Mouse (Mus musculus) activated CD4-positive, CD25-positive, alpha-beta regulatory T cell, adult 4 months (primary cell): ENCODE data around the gene Cyp4f40. TPM values are rescaled to one million over a fixed set of nuclear protein-coding genes. Genes with fewer than 3 reads are reported as not detected.
A peak's percentile ranks its signal among the peaks of the same experiment; 100 is the strongest.
"Not testable (repeated sequence)": the region's sequence is repeated elsewhere in the genome, so short reads cannot be mapped to it uniquely, and the experiment has no call there.

Experiments
- ATAC-seq: one replicate; pipeline ENCODE4 v1.8.0; 2017
- polyA plus RNA-seq, 2 experiments: library from polyadenylated mRNA; unstranded; fragments of 100-300 nt; shearing (Covaris generic); gene quantifications; one replicate each; pipeline ENCODE4 v1.2.1; 2017

The Cyp4f40 gene
- not detected for polyA plus RNA-seq

DNA sequence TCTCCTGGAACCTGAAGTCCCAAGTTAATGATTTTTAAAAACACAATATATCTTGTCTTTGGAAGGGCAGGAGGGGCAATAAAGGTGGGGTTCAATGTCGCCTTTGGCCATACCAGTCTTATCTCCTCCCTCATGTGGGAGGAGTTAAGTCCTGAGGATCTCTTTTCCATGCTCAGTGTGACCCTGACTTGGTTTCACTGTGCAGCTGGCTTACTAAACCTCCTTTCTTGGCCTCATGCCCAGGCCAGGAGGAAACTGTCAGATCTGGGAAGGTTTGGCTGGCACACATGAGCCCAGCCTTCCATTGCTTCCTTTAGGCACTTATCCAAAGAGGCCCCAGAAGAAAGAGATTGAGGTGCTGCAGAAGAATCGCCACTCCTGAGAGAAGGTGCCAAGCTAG lies at the start of gene Cyp4f40:
Gene Cyp4f40 (plus strand): TSS at position 189 of the 400 bp plus-strand sequence.
- ATAC-seq = no peak

DNA sequence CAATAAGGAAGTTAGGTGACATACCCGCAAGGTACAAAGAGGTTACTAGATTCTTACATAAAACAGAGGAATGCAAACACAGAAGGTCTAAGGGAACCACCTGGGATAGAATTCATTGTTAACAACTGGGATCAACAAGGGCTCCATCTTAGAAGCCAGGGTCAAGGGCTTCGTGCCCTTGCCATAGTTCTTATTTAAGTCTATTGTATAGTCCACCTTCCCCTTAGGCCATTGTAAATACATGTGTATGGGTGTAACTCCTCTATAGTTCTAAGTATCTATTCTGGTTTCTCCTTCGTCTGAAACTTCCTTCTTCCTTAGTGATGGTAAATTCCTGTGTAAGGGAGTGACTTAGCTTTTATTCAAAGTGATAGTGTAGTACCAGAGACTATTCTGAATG lies 48.5 kb upstream of the Cyp4f40 start:
- not testable (repeated sequence) for ATAC-seq

DNA sequence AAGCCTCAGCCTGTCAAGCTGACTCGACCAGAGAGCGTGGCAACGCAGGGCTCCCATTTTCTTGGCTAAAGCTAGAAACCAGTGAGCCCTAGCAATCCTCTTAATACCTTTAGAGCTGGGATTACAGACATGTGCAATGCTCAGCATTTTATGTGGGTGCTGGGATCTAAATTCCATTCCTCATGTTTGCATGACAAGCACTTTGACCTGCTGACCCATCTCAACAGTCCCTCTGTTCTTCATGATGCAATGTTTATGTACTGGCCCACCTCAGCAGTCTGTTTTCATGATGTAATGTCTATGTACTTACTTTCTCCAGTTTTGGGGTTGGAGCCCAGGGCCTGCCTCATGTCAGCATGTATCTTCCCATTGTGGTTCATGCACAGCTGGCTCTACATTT lies 47.8 kb upstream of the Cyp4f40 start:
- ATAC-seq = no peak

- no peak for ATAC-seq
These were observed 46.3 kb upstream of the Cyp4f40 start for GRCm38 (mm10) chr17:32612417-32612816.

- ATAC-seq = no peak
These were observed 41.4 kb upstream of the Cyp4f40 start for GRCm38 (mm10) chr17:32617252-32617651.

DNA sequence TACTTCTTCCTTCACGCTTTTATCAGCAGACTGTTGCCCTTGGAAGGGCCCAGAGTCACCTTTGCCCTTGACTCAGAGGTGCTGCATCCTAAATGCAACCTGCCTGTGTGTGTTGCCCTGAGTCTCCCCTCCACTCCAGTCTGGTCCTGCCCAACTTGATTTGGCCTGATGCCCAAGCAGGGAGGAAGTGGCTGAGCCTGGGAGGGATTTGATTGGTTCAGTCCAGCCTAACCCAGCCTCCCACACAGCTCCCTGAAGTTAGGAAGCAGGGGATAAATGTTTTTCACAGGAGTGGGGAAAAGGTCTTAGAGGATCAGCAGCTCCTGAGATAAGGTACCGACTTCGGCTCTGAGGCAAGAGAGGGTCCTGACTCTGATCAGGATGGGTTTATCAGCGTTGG lies 37.7 kb upstream of the Cyp4f40 start, which contains the start of gene Cyp4f37:
Gene Cyp4f37 (plus strand): TSS at position 292 of the 400 bp plus-strand sequence.
- ATAC-seq = not testable (repeated sequence)

GRCm38 (mm10) chr17:32629726-32630125 lies 29.0 kb upstream of the Cyp4f40 start:
- ATAC-seq = not testable (repeated sequence)

DNA sequence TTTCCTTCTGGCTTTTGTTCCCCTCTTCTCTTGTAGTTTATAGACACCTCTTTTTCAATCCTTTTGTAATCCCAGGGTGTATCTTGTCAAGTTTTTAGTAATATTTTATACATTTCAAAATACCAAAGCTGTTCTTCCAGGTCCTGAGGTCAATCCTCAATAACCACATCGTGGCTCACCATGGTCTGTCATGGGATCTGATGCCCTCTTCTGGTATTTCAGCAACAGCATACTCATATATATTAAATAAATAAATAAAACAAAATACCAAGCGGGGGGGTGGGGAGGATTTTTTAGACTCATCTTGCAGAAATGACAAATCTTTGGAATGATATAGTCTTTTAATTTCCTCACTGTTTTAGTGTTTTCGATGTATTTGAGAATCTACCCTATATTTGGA lies 26.8 kb upstream of the Cyp4f40 start:
- no peak for ATAC-seq

GRCm38 (mm10) chr17:32634242-32634971 lies 24.3 kb upstream of the Cyp4f40 start:
- ATAC-seq = not testable (repeated sequence)

- peak; percentile 86 for ATAC-seq
These were observed 23.8 kb upstream of the Cyp4f40 start for GRCm38 (mm10) chr17:32634972-32635314.

GRCm38 (mm10) chr17:32636341-32636740 lies 22.4 kb upstream of the Cyp4f40 start:
- ATAC-seq = no peak

GRCm38 (mm10) chr17:32637151-32637550 lies 21.5 kb upstream of the Cyp4f40 start:
- ATAC-seq = no peak

DNA sequence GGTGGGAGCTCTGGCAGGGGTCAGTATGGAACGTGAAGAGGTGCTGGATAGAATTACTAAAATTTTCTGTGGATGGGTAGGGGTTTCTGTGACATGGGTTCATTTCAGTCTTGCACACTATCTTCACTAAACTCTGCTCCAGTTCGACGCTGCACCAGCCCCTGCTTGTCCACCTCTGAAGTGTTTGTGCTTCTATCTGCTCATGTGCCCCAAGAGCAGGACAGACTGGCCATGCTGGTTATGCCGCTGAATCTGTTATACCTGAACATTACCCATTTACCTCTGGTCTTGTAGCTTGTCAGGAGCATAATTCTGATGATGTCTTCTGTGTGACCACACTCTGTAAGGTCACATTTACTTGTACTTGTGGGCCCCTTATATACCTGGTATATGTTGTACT lies 12.1 kb upstream of the Cyp4f40 start:
- ATAC-seq = no peak

DNA sequence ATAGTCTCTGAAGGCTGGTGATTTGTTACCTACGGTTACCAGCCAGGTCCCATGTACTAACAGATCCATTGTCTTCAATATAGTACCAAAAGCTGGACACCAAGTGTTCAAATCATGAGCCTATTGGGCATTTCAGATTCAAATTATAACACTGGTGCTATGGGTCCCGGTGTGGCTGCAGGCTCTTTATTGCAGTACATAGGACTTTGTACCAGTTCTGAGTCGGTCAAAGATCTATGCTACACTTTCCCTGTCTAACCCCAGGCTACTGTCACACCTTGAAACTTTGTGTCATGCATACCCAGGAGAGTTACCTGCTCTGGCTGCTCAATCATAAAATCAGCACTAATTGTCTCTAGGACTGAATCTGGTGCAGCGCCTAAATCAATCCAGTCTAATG lies 4.8 kb upstream of the Cyp4f40 start:
- ATAC-seq = no peak

GRCm38 (mm10) chr17:32657041-32657440 lies 1.7 kb upstream of the Cyp4f40 start:
- no peak for ATAC-seq

DNA sequence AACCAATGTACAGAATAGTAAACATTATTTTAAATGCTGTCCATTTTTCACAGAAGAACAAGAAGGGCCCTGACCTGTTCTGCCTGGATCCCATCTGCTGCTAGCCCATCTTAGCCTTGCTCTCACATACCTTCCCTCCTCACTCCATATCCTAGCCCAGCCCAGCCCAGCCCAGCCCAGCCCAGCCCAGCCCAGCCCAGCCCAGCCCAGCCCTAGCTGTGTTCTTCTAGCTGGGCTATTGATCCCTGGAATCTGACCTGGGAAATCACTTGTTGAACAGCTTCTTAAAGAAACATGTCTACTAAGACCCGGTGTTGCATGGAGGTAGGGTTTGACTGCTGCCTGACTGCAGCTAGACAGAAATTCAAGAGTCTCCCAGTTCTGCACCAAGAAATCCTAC lies 454 bp upstream of the Cyp4f40 start:
- ATAC-seq = no peak

DNA sequence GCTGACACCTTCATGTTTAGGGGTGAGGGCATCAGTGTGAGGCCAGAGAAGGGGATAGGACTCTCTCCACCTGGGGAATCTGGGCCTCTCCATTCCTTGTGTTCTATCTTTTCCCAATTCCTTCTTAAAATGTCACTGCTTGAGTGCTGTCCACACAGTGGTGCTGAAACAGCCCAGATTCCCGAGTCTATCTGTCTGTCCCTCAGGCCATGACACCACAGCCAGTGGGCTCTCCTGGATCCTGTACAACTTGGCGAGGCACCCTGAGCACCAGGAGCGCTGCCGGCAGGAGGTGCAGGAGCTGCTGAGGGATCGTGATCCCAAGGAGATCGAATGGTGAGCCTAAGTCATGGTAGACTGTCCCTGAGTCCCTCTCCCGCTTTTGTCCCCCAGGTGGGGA lies 15.3 kb downstream of the Cyp4f40 start:
- ATAC-seq = no peak

DNA sequence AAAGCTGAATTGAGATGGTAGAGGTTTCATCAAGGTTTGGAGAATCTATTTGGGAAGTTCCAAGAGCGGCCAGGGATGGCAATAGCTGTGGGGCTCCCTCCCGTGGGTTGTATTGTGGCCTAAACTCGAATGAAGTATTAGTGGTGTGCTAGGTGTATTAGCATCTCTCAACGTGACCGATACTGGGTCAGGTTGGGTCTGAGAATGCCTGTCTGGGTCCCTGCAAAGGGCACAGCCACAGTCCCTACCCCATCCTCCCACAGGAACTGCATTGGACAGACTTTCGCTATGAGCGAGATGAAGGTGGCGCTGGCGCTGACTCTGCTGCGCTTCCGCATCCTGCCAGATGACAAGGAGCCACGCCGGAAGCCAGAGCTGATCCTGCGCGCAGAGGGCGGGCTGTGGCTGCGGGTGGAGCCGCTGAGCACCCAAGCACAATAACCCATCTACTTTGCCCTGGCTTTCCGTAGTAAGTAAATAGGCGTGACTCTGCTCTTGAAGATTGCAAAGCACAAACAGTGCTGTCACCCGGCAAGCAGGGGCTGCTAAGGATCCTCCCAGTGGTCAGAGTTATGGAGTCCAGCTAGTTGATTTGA lies 17.4 kb downstream of the Cyp4f40 start:
- ATAC-seq = peak; percentile 43

GRCm38 (mm10) chr17:32680404-32680803 lies 21.7 kb downstream of the Cyp4f40 start:
- ATAC-seq = no peak

DNA sequence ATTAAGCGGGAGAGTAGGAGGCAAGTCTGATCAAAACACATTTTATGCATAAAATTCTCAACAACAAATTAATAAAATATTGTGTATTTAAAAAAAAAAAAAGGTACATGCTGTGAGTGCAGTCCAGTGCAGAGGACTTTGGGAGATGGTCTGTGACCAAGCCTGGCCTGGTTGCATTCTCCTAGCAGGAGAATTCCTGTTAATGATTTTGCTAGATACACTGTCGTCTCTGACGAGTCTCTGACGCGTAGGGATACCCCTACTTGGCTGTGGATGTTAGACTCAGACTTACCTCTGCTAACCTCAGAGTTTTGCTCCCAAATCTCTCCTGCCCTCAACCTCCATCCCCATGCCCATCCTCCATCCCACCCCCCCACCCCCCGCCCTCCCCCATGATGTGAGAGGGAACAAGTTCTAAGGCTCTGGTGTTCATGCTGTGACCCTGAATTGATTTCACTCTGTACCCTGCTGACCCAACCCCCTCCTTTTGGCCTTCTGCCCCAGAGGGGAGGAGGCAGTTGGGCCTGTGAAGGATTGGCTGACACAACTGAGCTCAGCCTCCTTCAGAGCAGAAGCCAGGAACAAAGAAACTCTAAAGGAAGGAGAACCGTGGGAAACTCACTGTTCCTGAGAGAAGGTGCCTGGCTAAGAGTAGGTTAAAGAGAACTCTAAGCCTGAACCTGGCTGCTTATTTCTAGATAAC lies 26.5 kb downstream of the Cyp4f40 start, which contains the start of gene Cyp4f15:
Gene Cyp4f15 (plus strand): TSS at position 580 of the 703 bp plus-strand sequence.
- ATAC-seq = no peak

DNA sequence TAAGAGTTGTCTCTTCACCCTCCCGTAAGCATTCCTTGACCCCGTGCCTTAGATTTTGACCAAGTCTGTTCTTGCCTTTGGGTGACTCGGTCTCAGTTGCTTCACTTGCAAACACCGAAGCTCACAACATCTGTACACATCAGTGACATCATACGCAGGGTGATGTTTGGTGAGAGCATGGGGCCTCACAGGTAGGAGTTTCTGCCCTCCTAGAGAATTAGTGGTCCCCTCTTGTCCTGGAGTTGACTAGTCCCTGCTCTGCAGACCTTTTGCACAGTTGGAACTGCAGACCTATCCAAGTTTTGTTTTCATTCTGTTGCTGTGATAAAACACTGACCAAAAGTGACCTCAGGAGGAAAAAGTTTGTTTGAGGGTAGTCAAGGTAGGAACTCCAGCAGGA lies 28.0 kb downstream of the Cyp4f40 start:
- ATAC-seq = no peak

DNA sequence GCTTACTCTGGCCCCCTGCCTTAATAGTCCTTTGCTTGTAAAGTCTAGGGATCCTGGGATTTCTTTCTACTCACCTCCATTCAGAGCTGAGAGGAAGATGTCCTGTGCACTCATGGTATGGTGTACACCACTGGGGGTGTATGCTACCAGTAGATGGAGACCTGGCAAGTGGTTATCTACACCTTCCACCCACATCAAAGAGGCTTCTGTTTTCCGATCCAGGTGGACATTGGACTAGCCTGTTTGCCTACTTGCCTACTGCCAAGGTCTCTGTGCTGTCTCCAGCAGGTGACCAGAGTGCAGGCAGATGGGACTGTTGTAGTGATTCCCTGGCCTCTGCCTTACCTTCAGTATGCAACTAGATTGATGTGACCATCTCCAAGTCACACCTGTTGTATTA lies 32.3 kb downstream of the Cyp4f40 start:
- ATAC-seq = no peak

DNA sequence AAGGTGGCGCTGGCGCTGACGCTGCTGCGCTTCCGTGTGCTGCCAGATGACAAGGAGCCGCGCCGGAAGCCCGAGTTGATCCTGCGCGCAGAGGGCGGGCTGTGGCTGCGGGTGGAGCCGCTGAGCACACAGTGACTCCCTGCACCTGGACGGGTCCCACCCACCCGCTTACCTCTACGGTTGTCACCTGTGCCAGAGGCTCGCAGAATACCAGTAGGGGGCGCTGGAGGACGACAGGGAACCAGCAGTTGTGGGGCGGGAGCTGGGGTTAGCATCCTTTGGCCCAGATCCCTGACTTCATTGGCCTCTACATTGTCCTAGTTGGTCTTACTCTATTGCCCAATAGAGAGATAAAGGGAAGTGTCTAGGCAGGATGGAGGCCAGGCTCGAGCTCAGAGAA lies 44.1 kb downstream of the Cyp4f40 start:
- ATAC-seq = no peak

- not testable (repeated sequence) for ATAC-seq
These were observed 51.8 kb downstream of the Cyp4f40 start for GRCm38 (mm10) chr17:32710541-32710940.
